Mouse (Mus musculus): ENCODE data around the gene S100a7a.

DNA sequence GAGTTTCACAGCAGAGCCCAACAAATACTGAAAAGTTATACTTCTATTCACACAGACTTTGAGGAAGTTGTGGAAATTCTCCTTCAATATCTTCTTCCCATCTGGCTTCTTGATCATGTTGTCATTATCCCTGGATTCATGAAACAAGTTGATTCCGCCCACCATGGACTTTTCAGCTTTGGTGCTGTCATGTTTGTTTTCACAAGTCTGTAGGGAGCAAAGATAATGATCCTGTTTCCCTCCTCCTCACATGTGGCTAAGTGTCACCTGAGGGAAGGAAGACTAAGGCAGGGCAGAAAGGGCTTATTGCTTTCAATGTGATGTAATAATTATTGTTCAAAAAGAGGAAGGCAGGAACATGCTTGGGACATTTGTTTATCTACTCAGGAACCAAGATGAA lies 6.5 kb upstream of the S100a7a start:
- TF ChIP-seq POLR2A (IDR thresholded peaks at IDR 0.05; ENCODE audit: borderline replicate concordance, control insufficient read depth, low read depth, low read length) (no peak), CTCF (IDR thresholded peaks at IDR 0.05; ENCODE audit: control insufficient read depth, insufficient read depth, low read length) (no peak)

Data from bone marrow, adult 2 months (tissue).